Mouse (Mus musculus) WW6 (cell line): Measurements from ENCODE around the gene Alox12.

Experiments used
- DNase-seq: peaks from one replicate; pipeline ENCODE4 v3.0.0-alpha.2; 2013; ENCODE audit warnings: low read depth, low spot score

The Alox12 gene

GRCm38 (mm10) chr11:70193354-70194285 is 61.5 kb downstream of the Alox12 start:
- no peak for DNase-seq

GRCm38 (mm10) chr11:70192157-70192556 is 63.0 kb downstream of the Alox12 start:
- DNase-seq = no peak
